Mouse (Mus musculus) heart, embryonic 13.5 days (tissue): ENCODE measurements around the gene Exoc3l. TPM values are rescaled to one million over a fixed set of nuclear protein-coding genes. Genes with fewer than 3 reads are reported as not detected.

Experiments
- ATAC-seq: fragments of 200-750 bp; cut with Nextera tagmentation; 2 replicates; pipeline ENCODE4 v1.8.0; 2017; ENCODE audit warnings: moderate TSS enrichment; ENCODE audit not compliant: insufficient number of reproducible peaks, low FRiP score, low TSS enrichment; ENCODE audit errors: extremely low read depth
- H3K27ac ChIP-seq: fragments of 300-500 bp; sonication (generic); replicated peaks from 2 replicates; pipeline ENCODE4 v1.5.1; 2015; ENCODE audit warnings: moderate library complexity, mild to moderate bottlenecking, inconsistent platforms
- H3K27me3 ChIP-seq: fragments of 300-500 bp; sonication (generic); replicated peaks from 2 replicates; pipeline ENCODE4 v1.6.1; 2015; ENCODE audit warnings: mild to moderate bottlenecking, inconsistent platforms
- H3K36me3 ChIP-seq: fragments of 300-500 bp; sonication (generic); 2 replicates; pipeline ENCODE4 v1.6.1; 2015; ENCODE audit warnings: mild to moderate bottlenecking, inconsistent platforms
- H3K4me1 ChIP-seq: fragments of 300-500 bp; sonication (generic); 2 replicates; pipeline ENCODE4 v1.6.1; 2015; ENCODE audit warnings: inconsistent platforms
- H3K4me2 ChIP-seq: fragments of 300-500 bp; sonication (generic); 2 replicates; pipeline ENCODE4 v1.6.1; 2015; ENCODE audit warnings: inconsistent platforms, mild to moderate bottlenecking, moderate library complexity
- H3K4me3 ChIP-seq: fragments of 300-500 bp; sonication (generic); 2 replicates; pipeline ENCODE4 v1.5.1; 2015; ENCODE audit warnings: moderate library complexity, mild to moderate bottlenecking, inconsistent platforms
- H3K9ac ChIP-seq: fragments of 300-500 bp; sonication (generic); 2 replicates; pipeline ENCODE4 v1.6.1; 2015; ENCODE audit warnings: inconsistent platforms, mild to moderate bottlenecking, moderate library complexity
- H3K9me3 ChIP-seq: fragments of 300-500 bp; sonication (generic); 2 replicates; pipeline ENCODE4 v1.6.1; 2016; ENCODE audit warnings: inconsistent platforms
- WGBS: fragments of 180-500 bp; shearing (Covaris S2); methylation state at CpG from one replicate; pipeline ENCODE4 v1.1.7; 2015; ENCODE audit warnings: mixed read lengths; 5-methylcytosine and 5-hydroxymethylcytosine counted together
- polyA plus RNA-seq: library from polyadenylated mRNA; unstranded; fragments of >200 nt; fragmentation: Nextera tagmentation; extraction: Ambion mirVana; gene quantifications from 2 replicates; pipeline ENCODE4 v1.2.1, GENCODE M21; 2015

The Exoc3l gene
- polyA plus RNA-seq, 1 experiment from 2014 or later = 15.5 TPM

DNA sequence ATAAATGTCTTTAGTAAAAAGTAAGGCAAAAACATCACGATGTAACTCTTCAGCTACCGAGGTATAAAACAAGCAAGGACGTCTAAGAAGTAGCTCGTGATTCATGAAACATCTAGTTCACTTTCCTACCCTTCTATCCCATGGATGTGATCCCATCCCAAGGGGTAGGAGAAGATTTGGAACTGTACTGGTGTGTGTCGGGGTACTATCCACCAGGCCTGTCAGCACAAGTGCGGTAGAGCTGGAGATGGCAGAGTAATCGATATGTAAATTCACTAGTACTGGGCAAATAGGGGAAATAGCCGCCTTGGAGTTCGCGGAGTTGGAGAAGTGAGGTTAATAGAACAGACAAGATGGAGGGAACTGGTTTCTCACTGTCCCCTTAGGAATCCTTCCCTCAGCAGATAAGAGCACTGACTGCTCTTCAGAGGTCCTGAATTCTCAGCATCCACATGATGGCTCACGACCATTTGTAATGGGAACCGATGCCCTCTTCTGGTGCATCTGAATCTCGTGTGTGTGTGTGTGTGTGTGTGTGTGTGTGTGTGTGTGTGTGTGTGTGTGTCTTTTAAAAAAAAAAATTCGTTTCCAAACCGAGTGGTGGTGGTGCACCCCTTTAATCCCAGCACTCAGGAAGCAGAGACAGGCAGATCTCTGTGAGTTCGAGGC lies 32.5 kb downstream of the Exoc3l start:
- WGBS = 40% methylated on average over 16 of the region's 16 CpGs
- Histone ChIP-seq H3K4me3 (peak overlapping the region; percentile 84), H3K27me3 (peaks cover 85% of the 10 kb centered on the region), H3K9ac (peak overlapping the region; percentile 88; the same call in 1 of the 2 replicates), H3K27ac (no peak overlapping the region), H3K4me2 (peak overlapping the region; percentile 96), H3K9me3 (0 out of 2 replicates have a peak, but pooled peaks cover 6% of the 10 kb centered on the region), H3K4me1 (peaks cover 39% of the 10 kb centered on the region), H3K36me3 (no peaks in the 10 kb centered on the region)
- no peak for ATAC-seq

DNA sequence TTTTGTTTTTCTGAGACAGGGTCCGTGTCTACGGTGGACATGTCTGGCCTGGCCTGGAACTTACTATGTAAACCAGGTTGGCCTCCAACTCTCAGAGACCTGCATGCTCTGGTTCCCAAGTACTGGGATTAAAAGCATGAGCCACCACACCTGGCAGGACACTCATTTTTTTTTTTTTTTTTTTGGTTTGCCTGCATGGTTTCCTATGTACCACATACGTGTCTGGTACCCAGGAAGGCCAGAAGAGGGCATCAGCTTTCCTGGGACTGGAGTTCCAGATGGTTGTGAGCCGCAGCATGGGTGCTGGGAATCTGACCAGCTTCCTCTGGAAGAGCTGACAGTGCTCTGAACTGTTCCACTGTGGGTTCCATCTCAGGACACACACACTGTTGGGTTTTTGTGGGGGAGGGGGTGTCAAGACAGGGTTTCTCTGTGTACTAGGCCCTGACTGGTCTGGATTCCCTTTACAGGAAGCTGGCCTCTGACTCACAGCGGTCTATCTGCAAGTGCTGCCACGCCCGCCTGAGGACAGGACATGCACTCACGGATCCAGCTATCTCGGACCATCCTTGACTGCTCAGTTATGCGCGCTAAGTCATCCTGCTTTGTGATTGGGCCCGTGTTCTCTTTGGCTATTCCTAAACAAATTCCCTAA lies 34.4 kb downstream of the Exoc3l start:
- H3K27ac ChIP-seq = no peak overlapping the region
- no peak overlapping the region for H3K4me3 ChIP-seq
- ATAC-seq = no peak
- no peak overlapping the region for H3K9ac ChIP-seq
- H3K36me3 ChIP-seq = no peaks in the 10 kb centered on the region
- H3K27me3 ChIP-seq = peaks cover 82% of the 10 kb centered on the region
- H3K4me1 ChIP-seq = peaks cover 33% of the 10 kb centered on the region
- H3K9me3 ChIP-seq = 0 out of 2 replicates have a peak, but pooled peaks cover 5% of the 10 kb centered on the region
- 78% methylated on average over 12 of the region's 12 CpGs for WGBS
- H3K4me2 ChIP-seq = no peak overlapping the region

DNA sequence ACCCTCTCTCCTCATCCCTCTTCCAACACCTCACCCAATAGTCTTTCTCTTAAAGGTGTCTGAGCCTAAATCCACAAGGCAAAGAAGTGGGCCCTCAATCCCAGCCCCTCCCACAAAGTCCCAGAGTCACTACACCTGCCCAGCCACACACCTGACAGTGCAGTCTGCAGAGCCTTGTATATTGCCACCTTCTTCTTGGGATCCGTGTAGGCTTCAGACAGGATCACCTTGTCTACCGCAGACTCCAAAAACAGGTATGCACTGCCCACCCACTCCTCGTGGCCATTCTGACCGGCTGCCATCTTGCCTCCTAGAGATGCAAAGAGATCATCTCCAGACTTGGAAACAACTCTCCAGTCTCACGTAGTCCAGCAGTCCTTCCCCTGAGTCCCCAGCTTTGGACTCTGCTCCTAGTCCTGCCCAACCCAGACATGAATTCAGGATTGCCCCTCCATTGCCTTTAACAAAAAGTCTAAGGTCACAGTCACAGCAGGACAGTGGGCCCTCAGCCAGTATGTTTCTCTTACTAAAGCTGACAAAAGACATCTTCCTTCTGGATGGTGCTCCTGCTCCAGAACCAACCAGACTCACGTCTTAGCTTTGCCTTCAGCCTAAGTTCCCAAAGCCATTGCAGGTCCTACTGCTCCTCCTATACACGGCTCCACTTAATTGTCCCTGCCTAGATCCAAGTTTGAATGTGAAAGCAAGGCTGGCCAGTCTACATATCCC lies 35.4 kb downstream of the Exoc3l start:
- Histone ChIP-seq H3K9me3 (no peaks in the 10 kb centered on the region), H3K4me3 (no peak overlapping the region), H3K9ac (no peak overlapping the region; the same call in 1 of the 2 replicates), H3K4me2 (0 out of 2 replicates have a peak overlapping the region, but pooled peaks have one; percentile 86), H3K27ac (no peak overlapping the region), H3K36me3 (no peaks in the 10 kb centered on the region), H3K27me3 (peaks cover 83% of the 10 kb centered on the region), H3K4me1 (peaks cover 35% of the 10 kb centered on the region)
- 64% methylated on average over 7 of the region's 7 CpGs for WGBS
- no peak for ATAC-seq

DNA sequence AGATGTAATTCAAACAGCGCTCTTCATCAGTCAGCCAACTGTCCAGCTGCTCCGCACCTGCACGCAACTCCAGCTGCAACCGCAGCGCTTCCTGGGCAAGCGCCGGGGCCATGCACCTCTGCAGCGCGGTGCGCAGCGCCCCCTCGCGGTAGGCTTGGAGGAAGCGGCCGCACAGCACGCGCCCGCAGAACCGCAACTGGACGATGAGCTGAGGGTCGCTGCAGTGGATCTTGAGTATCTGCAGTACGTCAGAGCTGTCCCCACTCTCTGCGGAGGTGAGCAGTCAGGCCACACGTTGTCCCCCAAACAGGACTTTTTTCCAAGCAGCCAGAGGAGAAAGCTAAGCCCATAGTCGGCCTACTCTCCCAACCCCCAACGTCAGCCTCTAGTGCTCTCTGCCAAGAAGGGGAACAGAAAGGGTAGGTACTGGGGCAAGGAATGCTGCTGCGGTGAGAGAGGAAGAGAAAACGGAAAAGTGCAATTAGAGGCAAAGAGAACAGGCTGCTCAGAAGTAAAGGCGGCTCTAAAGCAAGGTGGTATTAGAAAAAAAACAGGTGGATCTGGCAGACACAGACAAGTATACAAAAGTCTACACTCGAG lies 36.1 kb downstream of the Exoc3l start:
- Histone ChIP-seq H3K4me1 (peaks cover 37% of the 10 kb centered on the region), H3K4me3 (peak overlapping the region; percentile 55), H3K9ac (peak overlapping the region; percentile 55), H3K4me2 (peak overlapping the region; percentile 86), H3K27ac (no peak overlapping the region), H3K36me3 (no peaks in the 10 kb centered on the region), H3K9me3 (no peaks in the 10 kb centered on the region), H3K27me3 (peaks cover 79% of the 10 kb centered on the region)
- WGBS = 3% methylated on average over 30 of the region's 30 CpGs
- no peak for ATAC-seq

DNA sequence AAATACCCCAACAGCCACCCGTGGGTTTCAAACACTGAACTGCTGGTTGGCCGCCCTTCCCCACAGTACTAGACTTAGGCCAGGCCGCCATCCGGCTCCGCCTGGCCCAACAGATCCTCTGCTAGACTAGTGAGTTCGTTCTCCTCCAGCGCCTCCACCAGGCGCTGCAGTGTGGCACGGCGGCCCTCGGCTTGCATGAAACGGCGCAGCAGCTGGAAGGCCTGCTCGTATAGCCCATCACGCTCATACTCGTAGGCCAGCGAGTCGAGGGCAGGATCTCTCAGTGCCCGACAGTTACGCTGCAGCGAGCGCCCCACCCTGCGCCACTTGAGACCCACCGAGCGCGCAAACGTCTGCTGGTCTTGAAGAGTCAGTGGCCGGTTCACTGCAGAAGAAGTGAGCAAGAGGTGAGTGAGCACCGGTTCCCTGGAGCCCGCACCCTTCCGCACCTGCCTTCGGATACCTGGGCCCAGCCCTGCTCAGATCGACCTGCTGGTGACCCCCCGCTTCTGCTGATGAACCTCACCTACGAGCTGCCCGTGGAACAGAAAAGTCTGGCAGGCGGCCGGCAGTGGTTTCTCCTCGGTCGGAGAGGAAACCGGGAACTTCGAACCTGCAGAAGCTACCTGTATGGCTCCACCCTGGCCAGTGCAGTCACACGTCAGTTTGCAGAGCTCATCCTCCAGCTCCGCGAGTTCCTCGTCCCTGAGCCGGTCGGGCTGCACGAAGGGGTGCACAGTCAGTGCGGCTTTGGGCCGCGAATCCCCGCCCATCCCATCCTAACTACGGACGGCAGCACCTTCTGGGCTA lies 36.8 kb downstream of the Exoc3l start:
- peak overlapping the region; percentile 55 for H3K4me3 ChIP-seq
- no peaks in the 10 kb centered on the region for H3K9me3 ChIP-seq
- H3K9ac ChIP-seq = peak overlapping the region; percentile 55
- peaks cover 78% of the 10 kb centered on the region for H3K27me3 ChIP-seq
- no peaks in the 10 kb centered on the region for H3K36me3 ChIP-seq
- H3K27ac ChIP-seq = no peak overlapping the region
- peaks cover 39% of the 10 kb centered on the region for H3K4me1 ChIP-seq
- peak overlapping the region; percentile 86 for H3K4me2 ChIP-seq
- 6% methylated on average over 55 of the region's 55 CpGs for WGBS
- no peak for ATAC-seq

DNA sequence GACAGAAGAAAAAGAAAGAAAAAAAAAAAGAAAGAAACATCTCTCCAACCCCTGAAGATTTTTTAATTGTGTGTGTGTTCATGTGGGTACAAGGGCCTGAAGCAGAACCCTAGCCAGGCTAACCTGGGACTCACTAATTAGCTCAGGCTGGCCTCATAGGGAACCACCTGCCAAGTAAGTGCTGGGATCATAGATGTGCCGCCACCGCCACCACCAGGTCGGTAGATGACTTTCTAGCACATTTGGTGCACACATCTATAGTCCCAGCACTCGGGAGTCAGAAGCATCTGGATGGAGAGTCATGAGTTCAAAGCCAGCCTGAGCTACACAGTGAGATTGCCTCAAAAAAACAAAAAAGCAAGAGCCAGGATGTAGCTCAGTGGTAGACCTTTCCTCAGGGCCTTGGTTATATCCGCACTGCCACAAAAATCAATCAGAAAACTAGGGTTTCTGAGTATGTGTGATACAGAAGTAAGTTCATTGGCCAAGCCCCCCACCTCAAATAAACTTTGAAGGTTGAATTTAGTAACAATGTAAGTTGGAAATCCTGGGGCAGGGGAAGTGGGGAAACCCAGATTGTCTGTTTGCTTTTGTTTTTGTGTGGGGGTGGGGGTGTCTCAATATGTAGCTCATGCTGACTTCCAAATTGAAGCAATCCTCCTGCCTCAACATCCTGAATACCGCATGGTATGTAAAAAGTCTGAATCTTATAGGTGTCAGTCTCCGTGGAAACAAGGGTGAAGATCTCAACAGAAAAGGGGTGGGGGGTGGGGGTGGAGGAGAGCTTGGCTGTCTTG lies 38.4 kb downstream of the Exoc3l start:
- Histone ChIP-seq H3K4me1 (peaks cover 48% of the 10 kb centered on the region), H3K4me2 (no peak overlapping the region), H3K27ac (no peak overlapping the region), H3K4me3 (no peak overlapping the region), H3K36me3 (peaks cover 13% of the 10 kb centered on the region), H3K9ac (no peak overlapping the region), H3K9me3 (no peaks in the 10 kb centered on the region), H3K27me3 (peaks cover 64% of the 10 kb centered on the region)
- WGBS = 65% methylated on average over 7 of the region's 7 CpGs
- no peak for ATAC-seq

DNA sequence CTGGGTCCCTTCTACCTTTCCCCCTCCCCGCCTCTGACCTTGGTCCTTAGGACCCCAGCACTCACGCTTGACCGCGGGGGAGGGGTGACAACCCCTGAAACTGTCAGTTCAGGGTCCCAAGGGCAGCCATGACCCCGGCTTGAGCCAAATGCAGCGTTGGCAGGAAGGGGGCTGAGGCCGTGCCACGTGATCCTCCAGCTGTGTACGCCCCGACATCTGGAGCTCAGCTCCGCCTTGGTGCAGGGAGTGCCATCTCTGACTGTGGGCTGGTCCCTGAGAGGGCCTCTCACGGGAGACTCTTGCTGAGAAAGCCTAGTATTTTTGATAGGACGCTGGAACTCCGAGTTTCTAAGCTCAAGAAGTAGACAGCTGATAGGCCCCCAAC lies 40.9 kb downstream of the Exoc3l start, which contains the start of gene B3gnt9:
B3gnt9 (minus strand) TSS at position 188 of the 385 bp plus-strand sequence.
- H3K4me3 ChIP-seq = peak within 1 kb of the TSS; percentile 75
- peak within 1 kb of the TSS; percentile 83 for H3K27ac ChIP-seq
- no peaks in the 10 kb centered on the region for H3K9me3 ChIP-seq
- H3K4me2 ChIP-seq = peak within 1 kb of the TSS; percentile 100
- H3K27me3 ChIP-seq = peaks cover 42% of the 10 kb centered on the region
- peak within 1 kb of the TSS; percentile 89 for H3K9ac ChIP-seq
- H3K36me3 ChIP-seq = peaks cover 36% of the 10 kb centered on the region
- peaks cover 45% of the 10 kb centered on the region for H3K4me1 ChIP-seq
- peak; percentile 35; the same call in 1 of the 2 replicates for ATAC-seq
- 2% methylated on average over 14 of the region's 14 CpGs for WGBS

DNA sequence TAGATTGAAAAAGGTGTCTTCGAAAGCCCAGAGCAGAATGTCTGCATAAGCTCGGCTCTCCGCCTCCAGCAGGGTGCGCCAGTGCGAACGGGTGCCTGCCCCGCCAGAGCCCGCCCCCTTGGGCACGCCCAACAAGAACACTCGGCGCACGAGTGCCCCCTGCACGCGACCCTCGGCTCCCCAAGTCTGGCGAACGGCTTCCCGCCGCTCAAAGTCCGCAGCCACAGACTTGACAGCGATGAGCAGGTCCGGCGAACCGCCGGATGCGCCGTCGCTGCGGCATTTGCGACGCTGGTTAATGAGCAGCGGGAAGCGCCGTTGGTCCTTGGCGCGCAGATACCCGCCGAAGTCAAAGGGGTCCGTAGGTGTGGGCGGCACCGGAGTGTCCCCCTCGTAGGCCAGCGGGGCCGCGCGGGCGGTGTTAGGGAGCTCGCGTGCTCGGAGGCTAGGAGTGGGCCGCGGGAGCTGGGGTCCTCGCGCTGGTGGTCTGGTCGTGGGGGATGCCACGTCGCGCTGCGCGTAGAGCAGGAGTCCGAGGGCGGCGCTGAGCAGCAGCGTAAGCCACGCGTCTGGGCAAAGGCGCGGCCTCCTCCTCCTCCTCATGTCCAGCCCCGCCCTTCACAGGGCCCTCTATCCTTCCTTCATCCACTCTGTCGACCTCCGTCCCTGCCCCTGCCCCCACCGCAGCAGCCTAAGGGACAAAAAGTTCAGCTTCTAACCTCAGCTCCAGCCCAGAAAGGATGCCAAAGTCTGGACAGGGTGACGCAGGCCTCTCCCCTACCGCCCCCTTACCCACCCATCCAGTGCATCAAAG lies 41.5 kb downstream of the Exoc3l start:
- peak overlapping the region; percentile 89 for H3K9ac ChIP-seq
- WGBS = 1% methylated on average over 70 of the region's 74 CpGs
- H3K4me1 ChIP-seq = peaks cover 39% of the 10 kb centered on the region
- H3K4me2 ChIP-seq = peak overlapping the region; percentile 100
- peak overlapping the region; percentile 75 for H3K4me3 ChIP-seq
- peak; percentile 68 for ATAC-seq
- peaks cover 36% of the 10 kb centered on the region for H3K27me3 ChIP-seq
- peak overlapping the region; percentile 83 for H3K27ac ChIP-seq
- peaks cover 42% of the 10 kb centered on the region for H3K36me3 ChIP-seq
- H3K9me3 ChIP-seq = no peaks in the 10 kb centered on the region

DNA sequence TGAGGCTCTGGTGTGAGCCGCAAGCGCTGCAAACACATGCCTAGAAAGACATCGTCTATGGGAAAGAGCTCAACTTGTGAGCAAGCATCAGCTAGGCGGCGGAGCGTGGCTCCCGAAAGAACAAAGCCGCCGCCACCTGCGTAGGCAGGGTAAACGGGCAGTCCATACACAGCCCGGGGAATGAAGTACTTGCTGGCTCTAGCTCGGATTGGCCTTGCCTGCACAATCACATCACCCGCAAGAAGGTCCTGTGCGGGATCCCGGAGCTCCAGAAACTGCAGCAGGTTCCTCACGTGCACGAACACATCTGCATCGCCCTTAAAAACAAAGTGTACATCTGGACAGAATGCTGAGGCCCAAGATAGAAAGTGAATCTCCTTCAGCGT lies 42.1 kb downstream of the Exoc3l start:
- Histone ChIP-seq H3K27me3 (peaks cover 30% of the 10 kb centered on the region), H3K4me1 (peaks cover 33% of the 10 kb centered on the region), H3K4me3 (peak overlapping the region; percentile 75), H3K4me2 (peak overlapping the region; percentile 100), H3K9ac (peak overlapping the region; percentile 89), H3K27ac (no peak overlapping the region), H3K36me3 (peaks cover 48% of the 10 kb centered on the region), H3K9me3 (no peaks in the 10 kb centered on the region)
- 43% methylated on average over 20 of the region's 20 CpGs for WGBS
- no peak for ATAC-seq
